Mouse (Mus musculus) forebrain, embryonic 13.5 days (tissue): Measurements from ENCODE around the gene Ch25h. TPM values are rescaled to one million over a fixed set of nuclear protein-coding genes. Genes with fewer than 3 reads are reported as not detected.

ENCODE experiments used
- ATAC-seq: fragments of 200-750 bp; cut with Nextera tagmentation; 2 replicates; pipeline ENCODE4 v1.8.0; 2017
- H3K27ac ChIP-seq: fragments of 300-500 bp; sonication (generic); 2 replicates; pipeline ENCODE4 v1.5.1; 2015; ENCODE audit warnings: inconsistent platforms, mild to moderate bottlenecking, moderate library complexity
- H3K27me3 ChIP-seq: fragments of 300-500 bp; sonication (generic); 2 replicates; pipeline ENCODE4 v1.6.1; 2015; ENCODE audit warnings: mild to moderate bottlenecking, inconsistent platforms
- H3K36me3 ChIP-seq: fragments of 300-500 bp; sonication (generic); 2 replicates; pipeline ENCODE4 v1.6.1; 2015; ENCODE audit warnings: mild to moderate bottlenecking, inconsistent platforms; ENCODE audit not compliant: poor library complexity, severe bottlenecking
- H3K4me1 ChIP-seq: fragments of 300-500 bp; sonication (generic); 2 replicates; pipeline ENCODE4 v1.6.1; 2015; ENCODE audit warnings: inconsistent platforms
- H3K4me2 ChIP-seq: fragments of 300-500 bp; sonication (generic); 2 replicates; pipeline ENCODE4 v1.6.1; 2015; ENCODE audit warnings: inconsistent platforms, mild to moderate bottlenecking, moderate library complexity
- H3K4me3 ChIP-seq: fragments of 300-500 bp; sonication (generic); 2 replicates; pipeline ENCODE4 v1.5.1; 2015; ENCODE audit warnings: mild to moderate bottlenecking, inconsistent platforms
- H3K9ac ChIP-seq: fragments of 300-500 bp; sonication (generic); 2 replicates; pipeline ENCODE4 v1.6.1; 2015; ENCODE audit warnings: mild to moderate bottlenecking, inconsistent platforms
- H3K9me3 ChIP-seq: fragments of 300-500 bp; sonication (generic); replicated peaks from 2 replicates; pipeline ENCODE4 v1.6.1; 2016; ENCODE audit warnings: inconsistent platforms
- WGBS: fragments of 180-500 bp; shearing (Covaris S2); methylation state at CpG from one replicate; pipeline ENCODE4 v1.1.7; 2015; 5-methylcytosine and 5-hydroxymethylcytosine counted together
- polyA plus RNA-seq: library from polyadenylated mRNA; unstranded; fragments of >200 nt; fragmentation: Nextera tagmentation; extraction: Ambion mirVana; gene quantifications from 2 replicates; pipeline ENCODE4 v1.2.1, GENCODE M21; 2015

The Ch25h gene
- polyA plus RNA-seq, 1 experiment from 2014 or later: 0.23 TPM

GRCm38 (mm10) chr19:34461451-34462019 is 13.4 kb downstream of the Ch25h start:
- no peaks in the 10 kb centered on the region for H3K36me3 ChIP-seq
- no peak overlapping the region for H3K9ac ChIP-seq
- no peaks in the 10 kb centered on the region for H3K27me3 ChIP-seq
- WGBS: 74% methylated on average over 1 of the region's 1 CpGs
- H3K27ac ChIP-seq: no peak overlapping the region
- H3K4me1 ChIP-seq: no peaks in the 10 kb centered on the region
- no peak for ATAC-seq
- no peak overlapping the region for H3K4me2 ChIP-seq
- no peak overlapping the region for H3K4me3 ChIP-seq
- no peaks in the 10 kb centered on the region for H3K9me3 ChIP-seq

GRCm38 (mm10) chr19:34450784-34451370 is 24.1 kb downstream of the Ch25h start:
- H3K4me2 ChIP-seq: no peak overlapping the region
- no peak for ATAC-seq
- H3K9me3 ChIP-seq: no peaks in the 10 kb centered on the region
- H3K9ac ChIP-seq: no peak overlapping the region
- peaks cover 4% of the 10 kb centered on the region; the same call in 1 of the 2 replicates for H3K27me3 ChIP-seq
- no peak overlapping the region for H3K4me3 ChIP-seq
- no peak overlapping the region for H3K27ac ChIP-seq
- H3K36me3 ChIP-seq: no peaks in the 10 kb centered on the region
- 77% methylated on average over 1 of the region's 1 CpGs for WGBS
- no peaks in the 10 kb centered on the region for H3K4me1 ChIP-seq

- Histone ChIP-seq H3K9ac (no peak overlapping the region), H3K27ac (no peak overlapping the region), H3K9me3 (no peaks in the 10 kb centered on the region), H3K27me3 (no peaks in the 10 kb centered on the region), H3K4me3 (no peak overlapping the region), H3K4me1 (no peaks in the 10 kb centered on the region), H3K4me2 (no peak overlapping the region), H3K36me3 (no peaks in the 10 kb centered on the region)
- ATAC-seq: no peak
- 84% methylated on average over 1 of the region's 1 CpGs for WGBS
These were observed 26.1 kb downstream of the Ch25h start for GRCm38 (mm10) chr19:34448851-34449250.

GRCm38 (mm10) chr19:34445410-34446012 is 29.5 kb downstream of the Ch25h start:
- no peaks in the 10 kb centered on the region for H3K4me1 ChIP-seq
- H3K4me3 ChIP-seq: no peak overlapping the region
- no peaks in the 10 kb centered on the region for H3K36me3 ChIP-seq
- WGBS: 77% methylated on average over 4 of the region's 4 CpGs
- H3K4me2 ChIP-seq: no peak overlapping the region
- H3K27me3 ChIP-seq: no peaks in the 10 kb centered on the region
- H3K9ac ChIP-seq: no peak overlapping the region
- H3K27ac ChIP-seq: no peak overlapping the region
- no peak for ATAC-seq
- H3K9me3 ChIP-seq: no peaks in the 10 kb centered on the region

- 87% methylated on average over 3 of the region's 3 CpGs for WGBS
- Histone ChIP-seq H3K9me3 (no peaks in the 10 kb centered on the region), H3K36me3 (no peaks in the 10 kb centered on the region), H3K4me1 (no peaks in the 10 kb centered on the region), H3K4me3 (no peak overlapping the region), H3K4me2 (no peak overlapping the region), H3K27ac (no peak overlapping the region), H3K27me3 (no peaks in the 10 kb centered on the region), H3K9ac (no peak overlapping the region)
- ATAC-seq: no peak
These were observed 30.2 kb downstream of the Ch25h start for GRCm38 (mm10) chr19:34444785-34445184.

- Histone ChIP-seq H3K27ac (no peak overlapping the region), H3K9ac (no peak overlapping the region), H3K4me2 (no peak overlapping the region), H3K36me3 (no peaks in the 10 kb centered on the region), H3K9me3 (no peaks in the 10 kb centered on the region), H3K4me1 (no peaks in the 10 kb centered on the region), H3K27me3 (no peaks in the 10 kb centered on the region), H3K4me3 (no peak overlapping the region)
- no peak for ATAC-seq
- WGBS: 89% methylated on average over 2 of the region's 2 CpGs
These were observed 33.0 kb downstream of the Ch25h start for GRCm38 (mm10) chr19:34441979-34442378.

GRCm38 (mm10) chr19:34435197-34435611 is 39.8 kb downstream of the Ch25h start:
- Histone ChIP-seq H3K4me2 (no peak overlapping the region), H3K9me3 (no peaks in the 10 kb centered on the region)
- ATAC-seq: no peak

GRCm38 (mm10) chr19:34431314-34431713 is 43.6 kb downstream of the Ch25h start:
- no peaks in the 10 kb centered on the region for H3K27me3 ChIP-seq
- H3K4me2 ChIP-seq: no peak overlapping the region
- H3K9ac ChIP-seq: no peak overlapping the region
- H3K27ac ChIP-seq: no peak overlapping the region
- H3K9me3 ChIP-seq: no peaks in the 10 kb centered on the region
- H3K4me1 ChIP-seq: no peaks in the 10 kb centered on the region
- no peaks in the 10 kb centered on the region for H3K36me3 ChIP-seq
- WGBS: 86% methylated on average over 3 of the region's 3 CpGs
- no peak for ATAC-seq
- no peak overlapping the region for H3K4me3 ChIP-seq

More at GRCm38 (mm10) chr19:34435197-34435611, 39.8 kb downstream of the Ch25h start:
- no peaks in the 10 kb centered on the region for H3K4me1 ChIP-seq
- no peak overlapping the region for H3K27ac ChIP-seq
- H3K36me3 ChIP-seq: no peaks in the 10 kb centered on the region
- no peaks in the 10 kb centered on the region for H3K27me3 ChIP-seq
- no peak overlapping the region for H3K9ac ChIP-seq
- WGBS: 83% methylated on average over 5 of the region's 5 CpGs
- H3K4me3 ChIP-seq: no peak overlapping the region

- Histone ChIP-seq H3K36me3 (no peaks in the 10 kb centered on the region), H3K4me1 (no peaks in the 10 kb centered on the region), H3K9me3 (no peaks in the 10 kb centered on the region), H3K9ac (no peak overlapping the region), H3K27ac (no peak overlapping the region), H3K27me3 (no peaks in the 10 kb centered on the region), H3K4me2 (no peak overlapping the region), H3K4me3 (no peak overlapping the region)
- no peak for ATAC-seq
- 94% methylated on average over 4 of the region's 4 CpGs for WGBS
These were observed 51.1 kb downstream of the Ch25h start for GRCm38 (mm10) chr19:34423783-34424335.

Other genes starting within 250 kb of the Ch25h start
- 4.4 and 6.2 TPM in 2 replicates for gene Acta2, start 219.6 kb downstream of the Ch25h start, polyA plus RNA-seq
- 0.19 and 0.40 TPM in 2 replicates for gene Fas, start 184.5 kb downstream of the Ch25h start, polyA plus RNA-seq
- gene Lipa, start 52.3 kb upstream of the Ch25h start, polyA plus RNA-seq: 12.7 and 13.6 TPM in 2 replicates
- gene Ifit2, start 75.5 kb upstream of the Ch25h start, polyA plus RNA-seq: 5.1 and 6.0 TPM in 2 replicates
- gene Ifit3, start 108.4 kb upstream of the Ch25h start, polyA plus RNA-seq: 0.26 and 0.43 TPM in 2 replicates
- gene Ifit1bl1, start 126.8 kb upstream of the Ch25h start, polyA plus RNA-seq: 0.36 and 0.40 TPM in 2 replicates
- not detected in 2 replicates for gene Ifit3b, start 132.8 kb upstream of the Ch25h start, polyA plus RNA-seq
- 0.05 and 0.08 TPM in 2 replicates for gene Ifit1bl2, start 165.6 kb upstream of the Ch25h start, polyA plus RNA-seq
- 0.17 TPM in 1 of 2 replicates, not detected in the other for gene Ifit1, start 165.7 kb upstream of the Ch25h start, polyA plus RNA-seq